Mouse (Mus musculus) lung, embryonic 14.5 days (tissue): Measurements from ENCODE around the gene Sag. TPM values are rescaled to one million over a fixed set of nuclear protein-coding genes. Genes with fewer than 3 reads are reported as not detected.
"Not testable (repeated sequence)": the region's sequence is repeated elsewhere in the genome, so short reads cannot be mapped to it uniquely, and the experiment has no call there.

ENCODE experiments used
- ATAC-seq: fragments of 200-750 bp; cut with Nextera tagmentation; 2 replicates; pipeline ENCODE4 v1.8.0; 2017; ENCODE audit warnings: mild to moderate bottlenecking, moderate TSS enrichment, moderate library complexity; ENCODE audit not compliant: insufficient read depth
- DNase-seq: peaks from one replicate; pipeline ENCODE4 v3.0.0-alpha.2; 2015
- H3K27ac ChIP-seq: fragments of 300-500 bp; sonication (generic); 2 replicates; pipeline ENCODE4 v1.5.1; 2014; ENCODE audit warnings: low read depth, mild to moderate bottlenecking, moderate library complexity
- H3K27me3 ChIP-seq: fragments of 300-500 bp; sonication (generic); 2 replicates; pipeline ENCODE4 v1.6.1; 2014; ENCODE audit warnings: low read length, control low read depth; ENCODE audit not compliant: insufficient read depth
- H3K36me3 ChIP-seq: fragments of 300-500 bp; sonication (generic); 2 replicates; pipeline ENCODE4 v1.6.1; 2014; ENCODE audit warnings: control low read depth; ENCODE audit not compliant: insufficient read depth
- H3K4me1 ChIP-seq: fragments of 300-500 bp; sonication (generic); 2 replicates; pipeline ENCODE4 v1.6.1; 2014; ENCODE audit warnings: antibody characterized with exemption, control low read depth; ENCODE audit not compliant: insufficient read depth
- H3K4me2 ChIP-seq: fragments of 300-500 bp; sonication (generic); 2 replicates; pipeline ENCODE4 v1.6.1; 2014; ENCODE audit warnings: mild to moderate bottlenecking
- H3K4me3 ChIP-seq: fragments of 300-500 bp; sonication (generic); 2 replicates; pipeline ENCODE4 v1.5.1; 2014; ENCODE audit warnings: low read depth, low read length
- H3K9ac ChIP-seq: fragments of 300-500 bp; sonication (generic); 2 replicates; pipeline ENCODE4 v1.6.1; 2014
- H3K9me3 ChIP-seq: fragments of 300-500 bp; sonication (generic); 2 replicates; pipeline ENCODE4 v1.6.1; 2016; ENCODE audit warnings: low read depth, low read length, control low read depth
- CTCF ChIP-seq: IDR thresholded peaks from 2 replicates; pipeline ENCODE4 v1.5.1; 2016; ENCODE audit warnings: antibody characterized with exemption, low read depth
- WGBS: fragments of 180-500 bp; shearing (Covaris S2); extraction: QIAGEN DNeasy Blood & Tissue Kit; methylation state at CpG from one replicate; pipeline ENCODE4 v1.1.7; 2014; 5-methylcytosine and 5-hydroxymethylcytosine counted together
- polyA plus RNA-seq: library from polyadenylated mRNA; unstranded; fragments of >200 nt; fragmentation: Nextera tagmentation; extraction: Ambion mirVana; gene quantifications from 2 replicates; pipeline ENCODE4 v1.2.1, GENCODE M21; 2014

Sag gene
- polyA plus RNA-seq, 1 experiment from 2014 or later: 2.0 TPM

DNA sequence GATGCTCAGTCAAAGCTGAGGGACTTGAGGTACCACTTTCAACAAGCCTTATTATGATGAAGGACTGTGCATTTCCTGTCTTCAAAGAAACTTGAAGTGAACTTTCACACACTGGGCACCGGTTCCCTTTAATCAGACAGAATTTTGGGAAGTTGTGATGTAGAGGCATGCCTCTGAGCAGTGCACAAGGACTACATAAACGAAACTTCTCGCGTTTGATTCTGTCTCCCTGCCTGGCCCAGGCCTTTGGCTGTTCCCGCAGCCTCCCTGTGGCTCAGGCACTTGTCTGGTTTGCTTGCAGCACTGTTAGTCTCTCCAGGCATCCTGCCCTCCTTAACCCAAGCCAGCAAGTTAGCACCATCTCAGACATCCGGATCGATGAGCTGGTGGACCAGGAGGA lies 10.2 kb downstream of the Sag start:
- no peak for TF ChIP-seq CTCF
- no peak overlapping the region for H3K27ac ChIP-seq
- H3K9ac ChIP-seq: no peak overlapping the region
- H3K4me3 ChIP-seq: no peak overlapping the region
- 52% methylated on average over 7 of the region's 7 CpGs for WGBS
- no peaks in the 10 kb centered on the region for H3K36me3 ChIP-seq
- no peaks in the 10 kb centered on the region for H3K4me1 ChIP-seq
- H3K9me3 ChIP-seq: no peaks in the 10 kb centered on the region
- no peaks in the 10 kb centered on the region for H3K27me3 ChIP-seq
- peak; percentile 21 for DNase-seq
- no peak overlapping the region for H3K4me2 ChIP-seq
- ATAC-seq: no peak

- no peak overlapping the region for H3K4me2 ChIP-seq
- no peak overlapping the region for H3K27ac ChIP-seq
- no peak for DNase-seq
- H3K9ac ChIP-seq: no peak overlapping the region
- no peak for ATAC-seq
- H3K9me3 ChIP-seq: no peaks in the 10 kb centered on the region
- no peaks in the 10 kb centered on the region for H3K36me3 ChIP-seq
- no peaks in the 10 kb centered on the region for H3K27me3 ChIP-seq
- no peak overlapping the region for H3K4me3 ChIP-seq
- H3K4me1 ChIP-seq: no peaks in the 10 kb centered on the region
- TF ChIP-seq CTCF: no peak
- WGBS: 82% methylated on average over 10 of the region's 10 CpGs
Observed at GRCm38 (mm10) chr1:87824420-87824995, 21.0 kb downstream of the Sag start.

DNA sequence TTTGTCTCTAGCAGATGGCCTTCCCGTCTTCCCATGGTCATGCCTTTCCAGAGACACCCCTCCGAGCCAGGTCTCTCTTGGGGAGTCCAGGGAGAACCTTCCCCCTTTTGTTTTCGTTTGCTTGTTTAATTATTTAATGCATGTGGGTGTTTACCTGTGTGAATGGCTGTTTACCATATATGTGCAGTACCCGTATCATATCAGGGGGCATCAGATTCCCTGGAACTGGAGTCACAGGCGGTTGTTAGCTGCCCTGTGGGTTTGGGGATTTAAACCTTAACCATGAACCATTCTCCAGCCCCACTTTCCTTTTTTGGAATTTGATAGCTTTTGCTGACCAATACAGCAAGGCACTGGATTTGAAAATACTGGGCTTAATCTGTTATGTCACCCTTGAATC lies 21.8 kb downstream of the Sag start:
- no peak for ATAC-seq

DNA sequence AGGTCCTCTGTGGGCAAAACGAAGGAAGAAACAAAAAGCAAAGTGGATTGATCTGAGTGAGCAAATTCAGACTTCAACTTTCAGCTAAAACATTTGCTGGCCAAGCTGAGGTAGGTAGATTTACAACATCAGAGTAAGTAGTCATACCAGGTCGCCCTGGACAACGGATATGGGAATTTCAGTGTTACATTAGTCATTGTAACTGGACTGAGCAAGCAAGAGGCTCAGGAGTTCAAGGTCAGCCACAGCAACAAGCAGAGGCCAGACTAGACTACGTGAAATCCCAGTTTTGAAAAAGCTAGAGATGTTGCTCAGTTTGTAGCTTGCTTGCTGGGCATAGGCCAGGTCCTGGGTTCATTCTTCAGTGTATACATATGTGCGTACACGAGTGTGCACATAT lies 22.5 kb downstream of the Sag start:
- Histone ChIP-seq H3K27me3 (no peaks in the 10 kb centered on the region), H3K9ac (no peak overlapping the region), H3K36me3 (no peaks in the 10 kb centered on the region), H3K4me3 (no peak overlapping the region), H3K4me2 (no peak overlapping the region), H3K27ac (no peak overlapping the region), H3K4me1 (no peaks in the 10 kb centered on the region), H3K9me3 (no peaks in the 10 kb centered on the region)
- no peak for TF ChIP-seq CTCF
- no peak for ATAC-seq
- WGBS: 84% methylated on average over 6 of the region's 6 CpGs
- DNase-seq: no peak

More for the DNA sequence above, 21.8 kb downstream of the Sag start:
- no peaks in the 10 kb centered on the region for H3K4me1 ChIP-seq
- H3K27ac ChIP-seq: no peak overlapping the region
- DNase-seq: no peak
- 78% methylated on average over 5 of the region's 5 CpGs for WGBS
- H3K9me3 ChIP-seq: no peaks in the 10 kb centered on the region
- no peak overlapping the region for H3K4me2 ChIP-seq
- TF ChIP-seq CTCF: no peak
- no peaks in the 10 kb centered on the region for H3K36me3 ChIP-seq
- no peak overlapping the region for H3K9ac ChIP-seq
- H3K4me3 ChIP-seq: no peak overlapping the region
- no peaks in the 10 kb centered on the region for H3K27me3 ChIP-seq

GRCm38 (mm10) chr1:87826474-87826873 lies 23.0 kb downstream of the Sag start:
- no peak for ATAC-seq
- TF ChIP-seq CTCF: no peak
- Histone ChIP-seq H3K27me3 (no peaks in the 10 kb centered on the region), H3K4me3 (no peak overlapping the region), H3K9me3 (no peaks in the 10 kb centered on the region), H3K4me1 (no peaks in the 10 kb centered on the region), H3K4me2 (no peak overlapping the region), H3K27ac (no peak overlapping the region), H3K36me3 (no peaks in the 10 kb centered on the region), H3K9ac (no peak overlapping the region)
- no peak for DNase-seq
- 62% methylated on average over 2 of the region's 2 CpGs for WGBS

GRCm38 (mm10) chr1:87827476-87827875 lies 24.0 kb downstream of the Sag start:
- 73% methylated on average over 1 of the region's 1 CpGs for WGBS
- not testable (repeated sequence) for H3K4me3 ChIP-seq, H3K27me3 ChIP-seq, H3K4me2 ChIP-seq, H3K4me1 ChIP-seq, H3K9ac ChIP-seq, H3K9me3 ChIP-seq, H3K36me3 ChIP-seq, DNase-seq, ATAC-seq, H3K27ac ChIP-seq

DNA sequence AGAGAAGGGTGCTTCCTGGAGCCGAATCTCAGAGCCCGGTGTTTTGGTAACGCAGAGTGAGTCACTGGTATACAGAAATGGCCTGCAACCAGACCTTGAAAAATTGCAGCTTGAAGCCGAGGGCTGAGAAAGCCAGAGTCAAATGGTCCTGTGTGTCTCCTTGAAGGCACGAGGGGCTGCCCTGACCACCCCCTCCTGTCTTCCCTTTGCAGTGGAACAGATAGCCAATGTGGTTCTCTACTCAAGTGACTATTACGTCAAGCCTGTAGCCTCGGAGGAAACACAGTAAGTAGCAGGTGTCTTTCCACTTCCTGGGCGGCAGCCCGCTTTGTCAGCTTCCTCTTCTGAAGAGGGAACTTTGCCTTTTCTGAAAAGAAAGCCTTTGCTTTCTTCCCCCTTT lies 24.7 kb downstream of the Sag start:
- no peak for TF ChIP-seq CTCF
- Histone ChIP-seq H3K4me3 (no peak overlapping the region), H3K4me2 (no peak overlapping the region), H3K9ac (no peak overlapping the region), H3K27me3 (no peaks in the 10 kb centered on the region), H3K36me3 (no peaks in the 10 kb centered on the region), H3K9me3 (no peaks in the 10 kb centered on the region), H3K27ac (no peak overlapping the region), H3K4me1 (no peaks in the 10 kb centered on the region)
- DNase-seq (no peak), ATAC-seq (no peak)
- 48% methylated on average over 9 of the region's 9 CpGs for WGBS
